Mouse (Mus musculus) neural tube, postnatal 0 days (tissue): ENCODE results near the gene Slc44a2. TPM values are rescaled to one million over a fixed set of nuclear protein-coding genes. Genes with fewer than 3 reads are reported as not detected.

Experiments used
- polyA plus RNA-seq: library from polyadenylated mRNA; unstranded; fragments of >200 nt; fragmentation: Nextera tagmentation; extraction: Ambion mirVana; gene quantifications from 2 replicates; pipeline ENCODE4 v1.2.1, GENCODE M21; 2015

Gene Slc44a2
- polyA plus RNA-seq: 47.3 and 53.9 TPM in 2 replicates

GRCm38 (mm10) chr9:21320619-21321512 lies at the start of gene Slc44a2:
Slc44a2 (plus strand) TSS chr9:21320698.

GRCm38 (mm10) chr9:21287571-21288402 lies 32.7 kb upstream of the Slc44a2 start, which contains the start of gene Kri1:
Kri1 (minus strand) TSS chr9:21287969.

GRCm38 (mm10) chr9:21291022-21291787 lies 29.3 kb upstream of the Slc44a2 start, which contains the start of gene Cdkn2d:
Cdkn2d (minus strand) TSS chr9:21291407.

GRCm38 (mm10) chr9:21312134-21312533 lies 8.4 kb upstream of the Slc44a2 start, which contains the start of gene Ap1m2:
Ap1m2 (minus strand) TSS chr9:21312337.

GRCm38 (mm10) chr9:21367357-21368111 lies 47.0 kb downstream of the Slc44a2 start, which contains the start of gene Ilf3:
Ilf3 (plus strand) TSS chr9:21367871.

Other genes with a start within 250 kb of the Slc44a2 start
- gene Gm49373, start 247.6 kb upstream of the Slc44a2 start, polyA plus RNA-seq: 1.1 and 1.2 TPM in 2 replicates
- gene Fdx1l, start 247.1 kb upstream of the Slc44a2 start, polyA plus RNA-seq: 86.5 and 102 TPM in 2 replicates
- gene Gm38431, start 228.7 kb upstream of the Slc44a2 start, polyA plus RNA-seq: 0.35 and 0.42 TPM in 2 replicates
- 16.6 and 21.1 TPM in 2 replicates for gene Raver1, start 228.7 kb upstream of the Slc44a2 start, polyA plus RNA-seq
- 6.5 and 7.0 TPM in 2 replicates for gene Tyk2, start 189.5 kb upstream of the Slc44a2 start, polyA plus RNA-seq
- gene Cdc37, start 170.7 kb upstream of the Slc44a2 start, polyA plus RNA-seq: 152 and 155 TPM in 2 replicates
- 49.6 and 56.9 TPM in 2 replicates for gene Pde4a, start 155.0 kb upstream of the Slc44a2 start, polyA plus RNA-seq
- gene Keap1, start 81.3 kb upstream of the Slc44a2 start, polyA plus RNA-seq: 60.8 and 64.1 TPM in 2 replicates
- 5.5 and 5.9 TPM in 2 replicates for gene S1pr5, start 72.3 kb upstream of the Slc44a2 start, polyA plus RNA-seq
- gene Atg4d, start 55.4 kb upstream of the Slc44a2 start, polyA plus RNA-seq: 41.7 and 48.3 TPM in 2 replicates
- 11.8 and 12.0 TPM in 2 replicates for gene Kri1, start 32.7 kb upstream of the Slc44a2 start, polyA plus RNA-seq
- 157 and 165 TPM in 2 replicates for gene Cdkn2d, start 29.3 kb upstream of the Slc44a2 start, polyA plus RNA-seq
- 3.5 and 4.4 TPM in 2 replicates for gene Ap1m2, start 8.4 kb upstream of the Slc44a2 start, polyA plus RNA-seq
- gene Ilf3, start 47.2 kb downstream of the Slc44a2 start, polyA plus RNA-seq: 156 and 169 TPM in 2 replicates
- 38.6 and 45.7 TPM in 2 replicates for gene Qtrt1, start 91.1 kb downstream of the Slc44a2 start, polyA plus RNA-seq
- gene Dnm2, start 104.2 kb downstream of the Slc44a2 start, polyA plus RNA-seq: 49.8 and 50.1 TPM in 2 replicates
- 59.8 and 64.4 TPM in 2 replicates for gene Tmed1, start 189.6 kb downstream of the Slc44a2 start, polyA plus RNA-seq
- gene AB124611, start 205.5 kb downstream of the Slc44a2 start, polyA plus RNA-seq: 1.2 and 1.6 TPM in 2 replicates
- 24.3 and 30.1 TPM in 2 replicates for gene Carm1, start 226.2 kb downstream of the Slc44a2 start, polyA plus RNA-seq